Mouse (Mus musculus): ENCODE results near the gene Ap3b1. TPM values are rescaled to one million over a fixed set of nuclear protein-coding genes. Genes with fewer than 3 reads are reported as not detected.

The Ap3b1 gene
- polyA plus RNA-seq, 1 experiment from 2014 or later: 42.5 TPM

DNA sequence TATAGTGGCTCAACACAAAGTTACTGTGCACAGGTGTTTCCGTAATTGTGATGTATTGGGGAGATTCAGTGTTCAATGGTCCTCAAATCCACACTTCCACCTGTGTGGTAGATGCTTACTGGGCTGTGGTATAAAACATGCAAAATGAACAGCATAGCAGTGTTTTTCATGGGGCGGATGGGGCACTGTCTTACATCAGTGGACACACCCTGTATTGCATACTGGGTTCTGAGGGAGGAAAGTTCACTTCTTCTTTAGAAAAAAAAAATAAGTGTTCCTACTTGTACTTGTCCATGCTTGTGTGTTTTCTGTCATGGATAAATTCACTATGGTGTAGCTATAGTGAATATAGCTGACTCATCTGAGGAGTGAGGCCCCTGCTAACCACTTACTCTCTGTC is 70.8 kb downstream of the Ap3b1 start:
- peaks cover 9% of the 10 kb centered on the region; the same call in 1 of the 2 replicates for H3K36me3 ChIP-seq (ENCODE audit: control insufficient read depth, insufficient read depth, low read length)
- H3K4me1 ChIP-seq (replicated peaks; ENCODE audit: control insufficient read depth, insufficient read depth, low read length): no peaks in the 10 kb centered on the region
- H3K27ac ChIP-seq (ENCODE audit: low read length): no peak overlapping the region
- no peaks in the 10 kb centered on the region for H3K27me3 ChIP-seq (ENCODE audit: control insufficient read depth, insufficient read depth, low read depth, low read length)
- H3K9ac ChIP-seq (ENCODE audit: low read length): no peak overlapping the region
- no peak overlapping the region for H3K4me2 ChIP-seq (ENCODE audit: low read depth, low read length)
- no peak overlapping the region for H3K4me3 ChIP-seq (ENCODE audit: low read length)
- ATAC-seq (ENCODE audit: low read depth): no peak
- 89% methylated on average over 2 of the region's 2 CpGs for WGBS
- no peaks in the 10 kb centered on the region for H3K9me3 ChIP-seq (ENCODE audit: control insufficient read depth, low read length)

DNA sequence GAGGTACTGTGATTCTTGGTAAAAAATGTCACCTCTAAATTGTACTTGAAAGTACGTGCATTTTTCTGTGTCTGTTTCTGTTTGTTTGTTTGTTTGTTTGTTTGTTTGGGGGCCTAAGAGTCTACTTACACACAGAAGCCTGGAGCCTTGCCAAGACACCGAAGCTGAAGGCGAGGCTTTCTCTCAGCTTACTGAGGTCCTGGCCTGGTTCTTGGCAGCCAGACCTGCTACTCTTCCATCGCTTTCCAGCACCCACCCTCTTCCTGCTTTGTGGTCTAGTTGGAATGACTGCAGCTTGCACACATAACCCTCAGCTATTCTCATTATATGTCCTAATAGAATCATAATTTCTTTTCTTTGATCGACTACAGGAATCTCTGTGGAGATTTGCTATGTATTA is 80.6 kb downstream of the Ap3b1 start:
- Histone ChIP-seq H3K27me3 (ENCODE audit: control insufficient read depth, insufficient read depth, low read depth, low read length) (no peaks in the 10 kb centered on the region), H3K9ac (ENCODE audit: low read length) (no peak overlapping the region), H3K36me3 (ENCODE audit: control insufficient read depth, insufficient read depth, low read length) (no peaks in the 10 kb centered on the region), H3K4me2 (ENCODE audit: low read depth, low read length) (no peak overlapping the region), H3K4me1 (replicated peaks; ENCODE audit: control insufficient read depth, insufficient read depth, low read length) (peaks cover 4% of the 10 kb centered on the region; the same call in 1 of the 2 replicates), H3K9me3 (ENCODE audit: control insufficient read depth, low read length) (no peaks in the 10 kb centered on the region), H3K4me3 (ENCODE audit: low read length) (no peak overlapping the region), H3K27ac (ENCODE audit: low read length) (no peak overlapping the region)
- 48% methylated on average over 5 of the region's 5 CpGs for WGBS
- peak; percentile 28; the same call in 1 of the 2 replicates for ATAC-seq (ENCODE audit: low read depth)

DNA sequence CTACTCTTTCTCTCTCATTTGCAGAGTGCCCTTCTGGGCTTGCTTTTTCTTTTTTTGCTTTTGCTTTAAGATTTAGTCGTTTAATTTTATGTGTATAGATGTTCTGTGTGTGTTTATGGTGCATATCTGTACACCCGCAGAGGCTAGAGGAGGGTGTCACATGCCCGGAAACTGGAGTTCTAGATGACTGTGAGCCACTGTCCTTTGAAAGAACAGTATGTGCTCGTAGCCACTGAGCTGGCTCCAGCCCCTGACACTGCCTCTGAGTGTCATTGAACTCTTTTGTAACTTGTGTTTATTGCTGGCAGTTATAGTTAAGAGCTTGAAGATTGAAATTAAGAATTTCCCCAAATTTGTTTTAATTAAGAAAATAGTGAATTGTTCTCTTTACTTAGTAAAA is 82.4 kb downstream of the Ap3b1 start:
- H3K4me3 ChIP-seq (ENCODE audit: low read length): no peak overlapping the region
- H3K9ac ChIP-seq (ENCODE audit: low read length): no peak overlapping the region
- H3K4me1 ChIP-seq (replicated peaks; ENCODE audit: control insufficient read depth, insufficient read depth, low read length): peaks cover 4% of the 10 kb centered on the region; the same call in 1 of the 2 replicates
- no peak overlapping the region for H3K27ac ChIP-seq (ENCODE audit: low read length)
- H3K36me3 ChIP-seq (ENCODE audit: control insufficient read depth, insufficient read depth, low read length): no peaks in the 10 kb centered on the region
- H3K4me2 ChIP-seq (ENCODE audit: low read depth, low read length): no peak overlapping the region
- 64% methylated on average over 4 of the region's 4 CpGs for WGBS
- no peaks in the 10 kb centered on the region for H3K27me3 ChIP-seq (ENCODE audit: control insufficient read depth, insufficient read depth, low read depth, low read length)
- no peaks in the 10 kb centered on the region for H3K9me3 ChIP-seq (ENCODE audit: control insufficient read depth, low read length)
- no peak for ATAC-seq (ENCODE audit: low read depth)

DNA sequence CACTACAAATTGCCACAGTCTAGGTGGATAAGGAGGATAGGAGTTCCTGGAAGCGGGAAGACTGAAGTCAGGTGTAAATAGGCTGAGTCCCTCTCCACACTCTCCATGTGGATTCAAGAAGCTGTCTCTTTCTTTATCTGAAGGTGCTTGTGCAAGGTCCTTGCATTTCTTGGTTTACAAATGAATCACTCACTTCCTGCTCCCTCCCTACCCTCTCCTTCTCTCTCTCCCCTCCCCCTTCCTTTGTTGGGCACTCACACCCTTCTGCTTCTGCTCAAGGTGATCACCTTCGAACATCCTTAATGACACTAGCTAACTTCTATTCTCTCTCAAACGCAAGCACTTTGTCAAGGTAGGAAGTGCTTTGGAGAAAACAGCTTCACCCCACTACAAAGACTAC is 84.7 kb downstream of the Ap3b1 start:
- H3K9me3 ChIP-seq (ENCODE audit: control insufficient read depth, low read length): no peaks in the 10 kb centered on the region
- WGBS: 46% methylated on average over 3 of the region's 3 CpGs

DNA sequence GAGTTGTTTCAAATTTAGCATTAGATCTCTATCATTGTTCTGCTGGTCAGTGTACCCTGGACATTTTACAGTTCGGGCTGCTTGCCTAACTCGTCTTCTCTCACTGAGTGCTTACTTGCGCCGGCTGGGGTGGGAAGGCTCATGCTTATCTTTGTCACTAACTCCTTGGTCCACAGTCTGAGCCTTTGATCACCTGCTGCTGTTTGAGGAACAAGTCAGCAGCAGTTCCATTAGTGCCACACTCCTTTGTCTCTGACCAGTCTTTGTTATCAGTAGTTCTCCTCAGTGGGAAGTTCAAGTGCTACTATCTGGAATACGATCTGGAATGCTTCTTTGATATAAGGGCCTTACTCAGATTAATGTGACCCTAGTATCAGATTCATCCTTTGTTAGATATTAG is 86.3 kb downstream of the Ap3b1 start:
- no peak for ATAC-seq (ENCODE audit: low read depth)
- WGBS: 44% methylated on average over 5 of the region's 5 CpGs
- H3K9ac ChIP-seq (ENCODE audit: low read length): no peak overlapping the region
- H3K27me3 ChIP-seq (ENCODE audit: control insufficient read depth, insufficient read depth, low read depth, low read length): no peaks in the 10 kb centered on the region
- H3K36me3 ChIP-seq (ENCODE audit: control insufficient read depth, insufficient read depth, low read length): peaks cover 11% of the 10 kb centered on the region
- no peaks in the 10 kb centered on the region for H3K9me3 ChIP-seq (ENCODE audit: control insufficient read depth, low read length)
- H3K4me1 ChIP-seq (replicated peaks; ENCODE audit: control insufficient read depth, insufficient read depth, low read length): peaks cover 4% of the 10 kb centered on the region; the same call in 1 of the 2 replicates
- no peak overlapping the region for H3K4me3 ChIP-seq (ENCODE audit: low read length)
- no peak overlapping the region for H3K27ac ChIP-seq (ENCODE audit: low read length)
- H3K4me2 ChIP-seq (ENCODE audit: low read depth, low read length): no peak overlapping the region

More for the DNA sequence above, 84.7 kb downstream of the Ap3b1 start:
- no peaks in the 10 kb centered on the region for H3K27me3 ChIP-seq (ENCODE audit: control insufficient read depth, insufficient read depth, low read depth, low read length)
- H3K27ac ChIP-seq (ENCODE audit: low read length): no peak overlapping the region
- ATAC-seq (ENCODE audit: low read depth): no peak
- no peak overlapping the region for H3K4me3 ChIP-seq (ENCODE audit: low read length)
- peaks cover 8% of the 10 kb centered on the region for H3K36me3 ChIP-seq (ENCODE audit: control insufficient read depth, insufficient read depth, low read length)
- peaks cover 4% of the 10 kb centered on the region; the same call in 1 of the 2 replicates for H3K4me1 ChIP-seq (replicated peaks; ENCODE audit: control insufficient read depth, insufficient read depth, low read length)
- H3K9ac ChIP-seq (ENCODE audit: low read length): no peak overlapping the region
- no peak overlapping the region for H3K4me2 ChIP-seq (ENCODE audit: low read depth, low read length)

DNA sequence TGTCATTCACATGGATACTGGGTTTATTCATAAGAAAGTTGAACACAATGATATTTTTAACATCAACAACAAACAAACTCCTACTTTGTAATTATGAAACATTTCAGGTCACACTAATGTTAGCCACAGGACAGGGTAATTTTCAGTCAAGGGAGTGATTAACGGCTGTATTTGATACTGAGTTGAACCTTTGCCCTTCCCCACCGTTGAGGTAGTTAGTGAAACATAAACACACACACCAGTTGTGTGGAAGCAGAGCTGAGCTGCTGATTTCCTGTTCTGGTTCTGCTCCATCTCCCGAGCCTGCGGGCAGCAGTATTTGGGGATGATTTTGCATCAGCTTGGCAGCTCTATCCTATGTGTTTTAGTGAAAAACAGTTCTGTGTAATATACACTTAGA is 88.2 kb downstream of the Ap3b1 start:
- H3K4me2 ChIP-seq (ENCODE audit: low read depth, low read length): no peak overlapping the region
- H3K4me1 ChIP-seq (replicated peaks; ENCODE audit: control insufficient read depth, insufficient read depth, low read length): peaks cover 4% of the 10 kb centered on the region; the same call in 1 of the 2 replicates
- no peak overlapping the region for H3K4me3 ChIP-seq (ENCODE audit: low read length)
- H3K36me3 ChIP-seq (ENCODE audit: control insufficient read depth, insufficient read depth, low read length): peaks cover 13% of the 10 kb centered on the region
- H3K9ac ChIP-seq (ENCODE audit: low read length): no peak overlapping the region
- H3K27me3 ChIP-seq (ENCODE audit: control insufficient read depth, insufficient read depth, low read depth, low read length): no peaks in the 10 kb centered on the region
- WGBS: 31% methylated on average over 4 of the region's 4 CpGs
- H3K27ac ChIP-seq (ENCODE audit: low read length): no peak overlapping the region
- ATAC-seq (ENCODE audit: low read depth): no peak
- no peaks in the 10 kb centered on the region for H3K9me3 ChIP-seq (ENCODE audit: control insufficient read depth, low read length)

DNA sequence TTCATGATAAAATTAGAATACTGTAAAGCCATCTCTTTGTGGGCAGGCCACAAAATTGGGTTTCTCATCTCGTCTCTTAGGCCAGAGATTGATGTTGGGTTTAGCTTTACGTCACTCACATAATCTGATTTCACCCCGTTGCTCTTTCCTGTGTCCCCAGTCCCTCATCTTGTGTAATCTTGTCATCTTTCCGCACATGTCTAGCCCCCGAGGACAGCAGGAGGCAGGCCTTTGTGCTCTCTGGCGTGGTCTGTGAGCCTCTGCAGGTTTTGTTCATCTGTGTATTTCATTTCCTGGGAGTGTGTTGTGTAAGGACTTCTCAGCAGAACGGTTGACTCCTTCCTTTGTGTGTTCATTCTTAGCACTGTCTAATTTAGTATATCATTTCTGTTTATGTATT is 90.8 kb downstream of the Ap3b1 start:
- no peaks in the 10 kb centered on the region for H3K9me3 ChIP-seq (ENCODE audit: control insufficient read depth, low read length)
- WGBS: 66% methylated on average over 7 of the region's 7 CpGs
- no peak overlapping the region for H3K9ac ChIP-seq (ENCODE audit: low read length)
- H3K4me3 ChIP-seq (ENCODE audit: low read length): no peak overlapping the region
- no peaks in the 10 kb centered on the region for H3K27me3 ChIP-seq (ENCODE audit: control insufficient read depth, insufficient read depth, low read depth, low read length)
- H3K36me3 ChIP-seq (ENCODE audit: control insufficient read depth, insufficient read depth, low read length): peaks cover 15% of the 10 kb centered on the region
- H3K4me2 ChIP-seq (ENCODE audit: low read depth, low read length): no peak overlapping the region
- ATAC-seq (ENCODE audit: low read depth): no peak
- 0 out of 2 replicates have a peak, but pooled peaks cover 2% of the 10 kb centered on the region for H3K4me1 ChIP-seq (replicated peaks; ENCODE audit: control insufficient read depth, insufficient read depth, low read length)
- H3K27ac ChIP-seq (ENCODE audit: low read length): no peak overlapping the region

DNA sequence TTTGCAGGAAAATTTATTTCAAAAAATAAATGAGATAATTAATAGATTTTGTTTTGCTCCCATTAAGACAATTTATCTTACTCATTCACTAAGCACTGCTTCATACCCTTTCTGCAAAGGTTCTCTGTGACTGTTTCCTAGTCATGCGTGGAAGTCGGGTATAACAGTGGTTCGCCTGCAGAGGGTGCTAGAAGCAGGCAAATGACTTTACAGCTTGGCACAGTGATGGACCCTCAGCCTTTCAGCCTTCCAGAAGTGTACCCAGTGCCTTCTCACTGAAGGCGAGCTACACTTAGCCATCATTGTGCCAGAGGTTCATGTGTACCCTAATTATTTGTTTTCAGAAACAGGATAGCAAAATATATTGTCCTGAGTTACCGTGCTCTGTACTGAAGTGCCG is 92.5 kb downstream of the Ap3b1 start:
- H3K9me3 ChIP-seq (ENCODE audit: control insufficient read depth, low read length): no peaks in the 10 kb centered on the region
- no peak overlapping the region for H3K4me3 ChIP-seq (ENCODE audit: low read length)
- 57% methylated on average over 6 of the region's 6 CpGs for WGBS
- H3K27me3 ChIP-seq (ENCODE audit: control insufficient read depth, insufficient read depth, low read depth, low read length): no peaks in the 10 kb centered on the region
- no peak overlapping the region for H3K9ac ChIP-seq (ENCODE audit: low read length)
- 0 out of 2 replicates have a peak, but pooled peaks cover 2% of the 10 kb centered on the region for H3K4me1 ChIP-seq (replicated peaks; ENCODE audit: control insufficient read depth, insufficient read depth, low read length)
- no peak for ATAC-seq (ENCODE audit: low read depth)
- H3K4me2 ChIP-seq (ENCODE audit: low read depth, low read length): no peak overlapping the region
- H3K36me3 ChIP-seq (ENCODE audit: control insufficient read depth, insufficient read depth, low read length): peaks cover 15% of the 10 kb centered on the region
- no peak overlapping the region for H3K27ac ChIP-seq (ENCODE audit: low read length)

DNA sequence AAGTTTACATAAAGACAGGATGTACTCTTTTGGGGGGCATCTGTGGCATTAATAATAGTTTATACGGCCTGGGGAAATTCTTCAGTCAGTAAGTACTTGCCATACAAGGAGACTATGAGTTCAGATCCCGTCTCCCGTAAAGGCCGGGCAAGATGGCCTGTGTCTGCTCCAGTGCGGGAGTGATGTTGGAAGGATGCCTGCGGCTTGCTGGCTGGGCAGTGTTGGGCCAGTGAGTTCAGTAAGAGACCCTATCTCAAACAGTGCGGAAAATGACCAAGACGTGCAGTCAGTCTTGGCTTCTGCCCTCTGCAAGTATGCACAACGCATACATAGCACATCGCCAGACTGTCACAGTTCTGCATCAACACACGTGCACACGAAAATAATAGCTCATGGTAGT is 95.4 kb downstream of the Ap3b1 start:
- H3K27ac ChIP-seq (ENCODE audit: low read length): no peak overlapping the region
- H3K4me1 ChIP-seq (replicated peaks; ENCODE audit: control insufficient read depth, insufficient read depth, low read length): no peaks in the 10 kb centered on the region
- no peak overlapping the region for H3K4me3 ChIP-seq (ENCODE audit: low read length)
- no peaks in the 10 kb centered on the region for H3K9me3 ChIP-seq (ENCODE audit: control insufficient read depth, low read length)
- WGBS: 71% methylated on average over 12 of the region's 12 CpGs
- no peaks in the 10 kb centered on the region for H3K27me3 ChIP-seq (ENCODE audit: control insufficient read depth, insufficient read depth, low read depth, low read length)
- H3K36me3 ChIP-seq (ENCODE audit: control insufficient read depth, insufficient read depth, low read length): peaks cover 4% of the 10 kb centered on the region; the same call in 1 of the 2 replicates
- no peak for ATAC-seq (ENCODE audit: low read depth)
- H3K9ac ChIP-seq (ENCODE audit: low read length): no peak overlapping the region
- no peak overlapping the region for H3K4me2 ChIP-seq (ENCODE audit: low read depth, low read length)

DNA sequence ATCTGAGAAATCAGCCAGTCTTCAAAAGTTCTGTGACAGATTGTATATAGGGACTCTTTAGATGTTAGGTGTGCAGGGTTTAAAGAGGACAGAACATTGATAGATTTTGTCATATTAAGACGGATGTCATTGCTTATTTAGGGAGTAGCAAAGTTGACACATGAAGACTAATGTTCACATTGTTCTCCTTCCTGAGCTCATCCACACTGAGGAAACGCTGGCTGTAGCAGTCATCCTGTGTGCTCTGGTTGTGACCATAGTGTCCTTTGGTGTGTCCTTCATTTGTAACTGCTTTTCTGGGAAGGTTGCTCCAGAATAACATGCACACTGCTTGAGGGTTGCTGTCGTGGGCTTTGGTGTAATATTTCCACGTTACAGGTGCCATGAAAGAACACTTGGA is 100.4 kb downstream of the Ap3b1 start:
- Histone ChIP-seq H3K4me2 (ENCODE audit: low read depth, low read length) (no peak overlapping the region), H3K4me3 (ENCODE audit: low read length) (no peak overlapping the region), H3K36me3 (ENCODE audit: control insufficient read depth, insufficient read depth, low read length) (peaks cover 2% of the 10 kb centered on the region; the same call in 1 of the 2 replicates), H3K4me1 (replicated peaks; ENCODE audit: control insufficient read depth, insufficient read depth, low read length) (peaks cover 8% of the 10 kb centered on the region), H3K27me3 (ENCODE audit: control insufficient read depth, insufficient read depth, low read depth, low read length) (no peaks in the 10 kb centered on the region), H3K9ac (ENCODE audit: low read length) (no peak overlapping the region), H3K9me3 (ENCODE audit: control insufficient read depth, low read length) (no peaks in the 10 kb centered on the region), H3K27ac (ENCODE audit: low read length) (no peak overlapping the region)
- peak; percentile 52; the same call in 1 of the 2 replicates for ATAC-seq (ENCODE audit: low read depth)
- WGBS: 64% methylated on average over 4 of the region's 4 CpGs

Data from lung, embryonic 16.5 days (tissue).